Mouse (Mus musculus): ENCODE measurements around the gene Pnkd.
"Not testable (repeated sequence)": the region's sequence is repeated elsewhere in the genome, so short reads cannot be mapped to it uniquely, and the experiment has no call there.

Gene Pnkd

GRCm38 (mm10) chr1:74390287-74390906, 105.7 kb downstream of the Pnkd start:
- peak; percentile 63 to 77 for DNase-seq (ENCODE audit: low spot score in 2 of 2)

GRCm38 (mm10) chr1:74390924-74391748, 106.4 kb downstream of the Pnkd start, which contains the start of gene Ctdsp1:
Gene Ctdsp1 (plus strand): TSS chr1:74391509.
- DNase-seq (ENCODE audit: low spot score in 2 of 2), result peak; percentile 93

- DNase-seq (ENCODE audit: low spot score in 2 of 2), result peak; percentile 74 to 77
Measured at GRCm38 (mm10) chr1:74391844-74392441, 107.2 kb downstream of the Pnkd start.

- no peak for DNase-seq (ENCODE audit: low spot score in 2 of 2)
Measured at GRCm38 (mm10) chr1:74392446-74392994, 107.8 kb downstream of the Pnkd start.

- no peak for DNase-seq (ENCODE audit: low spot score in 2 of 2)
Measured at GRCm38 (mm10) chr1:74393010-74393409, 108.3 kb downstream of the Pnkd start.

- DNase-seq (ENCODE audit: low spot score in 2 of 2), result no peak
Measured at GRCm38 (mm10) chr1:74393697-74394096, 109.0 kb downstream of the Pnkd start.

GRCm38 (mm10) chr1:74394311-74394710, 109.6 kb downstream of the Pnkd start:
- DNase-seq (ENCODE audit: low spot score in 2 of 2), result no peak

- no peak for DNase-seq (ENCODE audit: low spot score in 2 of 2)
Measured at GRCm38 (mm10) chr1:74394858-74395257, 110.1 kb downstream of the Pnkd start.

- no peak for DNase-seq (ENCODE audit: low spot score in 2 of 2)
Measured at GRCm38 (mm10) chr1:74395290-74395689, 110.6 kb downstream of the Pnkd start.

- DNase-seq (ENCODE audit: low spot score in 2 of 2), result not testable (repeated sequence)
Measured at GRCm38 (mm10) chr1:74396456-74397222, 111.9 kb downstream of the Pnkd start.

GRCm38 (mm10) chr1:74397268-74397918, 112.7 kb downstream of the Pnkd start:
- peak; percentile 72 to 78 for DNase-seq (ENCODE audit: low spot score in 2 of 2)

GRCm38 (mm10) chr1:74397919-74398451, 113.3 kb downstream of the Pnkd start:
- peak; percentile 70 to 76 for DNase-seq (ENCODE audit: low spot score in 2 of 2)

GRCm38 (mm10) chr1:74400531-74400930, 115.8 kb downstream of the Pnkd start:
- DNase-seq (ENCODE audit: low spot score in 2 of 2), result no peak

GRCm38 (mm10) chr1:74401015-74401702, 116.4 kb downstream of the Pnkd start:
- no peak for DNase-seq (ENCODE audit: low spot score in 2 of 2)
